Mouse (Mus musculus) embryo, embryonic 10 days (tissue): ENCODE measurements around the gene Ipo5.
A peak's percentile ranks its signal among the peaks of the same experiment; 100 is the strongest.

Source experiments
- DNase-seq: peaks from one replicate; pipeline ENCODE4 v3.0.0-alpha.2; 2015; ENCODE audit warnings: low spot score

The Ipo5 gene

GRCm38 (mm10) chr14:120910733-120911324 is at the start of gene Ipo5:
Ipo5 (plus strand) TSS chr14:120911224.
- peak; percentile 94 for DNase-seq

- DNase-seq, result no peak
Measured at GRCm38 (mm10) chr14:120863205-120863604, 47.8 kb upstream of the Ipo5 start.

GRCm38 (mm10) chr14:120864896-120865295 is 46.1 kb upstream of the Ipo5 start:
- no peak for DNase-seq

- DNase-seq, result no peak
Measured at GRCm38 (mm10) chr14:120866573-120866972, 44.5 kb upstream of the Ipo5 start.

GRCm38 (mm10) chr14:120867121-120867520 is 43.9 kb upstream of the Ipo5 start:
- DNase-seq, result no peak

GRCm38 (mm10) chr14:120868494-120868893 is 42.5 kb upstream of the Ipo5 start:
- DNase-seq, result no peak

- no peak for DNase-seq
Measured at GRCm38 (mm10) chr14:120870736-120871135, 40.3 kb upstream of the Ipo5 start.

- DNase-seq, result no peak
Measured at GRCm38 (mm10) chr14:120874397-120874796, 36.6 kb upstream of the Ipo5 start.

- DNase-seq, result peak; percentile 32
Measured at GRCm38 (mm10) chr14:120875144-120875543, 35.9 kb upstream of the Ipo5 start.

GRCm38 (mm10) chr14:120875811-120876388 is 35.1 kb upstream of the Ipo5 start:
- DNase-seq, result no peak

- no peak for DNase-seq
Measured at GRCm38 (mm10) chr14:120877147-120877546, 33.9 kb upstream of the Ipo5 start.

GRCm38 (mm10) chr14:120879026-120879425 is 32.0 kb upstream of the Ipo5 start:
- no peak for DNase-seq

GRCm38 (mm10) chr14:120880601-120881000 is 30.4 kb upstream of the Ipo5 start:
- DNase-seq, result no peak

GRCm38 (mm10) chr14:120881054-120881453 is 30.0 kb upstream of the Ipo5 start:
- no peak for DNase-seq

GRCm38 (mm10) chr14:120888681-120889080 is 22.3 kb upstream of the Ipo5 start:
- DNase-seq, result no peak

- no peak for DNase-seq
Measured at GRCm38 (mm10) chr14:120892369-120892768, 18.7 kb upstream of the Ipo5 start.

GRCm38 (mm10) chr14:120896613-120897012 is 14.4 kb upstream of the Ipo5 start:
- no peak for DNase-seq

- DNase-seq, result no peak
Measured at GRCm38 (mm10) chr14:120898876-120899275, 12.1 kb upstream of the Ipo5 start.

GRCm38 (mm10) chr14:120909396-120909795 is 1.6 kb upstream of the Ipo5 start:
- no peak for DNase-seq

- DNase-seq, result peak; percentile 66
Measured at GRCm38 (mm10) chr14:120910320-120910719, 704 bp upstream of the Ipo5 start.

- DNase-seq, result peak; percentile 49
Measured at GRCm38 (mm10) chr14:120911388-120911901, 421 bp downstream of the Ipo5 start.

- no peak for DNase-seq
Measured at GRCm38 (mm10) chr14:120912090-120912710, 1.2 kb downstream of the Ipo5 start.

GRCm38 (mm10) chr14:120912916-120913315 is 1.9 kb downstream of the Ipo5 start:
- DNase-seq, result peak; percentile 21
